Mouse (Mus musculus): ENCODE data around the gene Egln2. TPM values are rescaled to one million over a fixed set of nuclear protein-coding genes. Genes with fewer than 3 reads are reported as not detected.

Egln2 gene
- polyA plus RNA-seq, 1 experiment from 2014 or later = 66.1 TPM

- peaks cover 11% of the 10 kb centered on the region for H3K4me1 ChIP-seq (ENCODE audit: control insufficient read depth, insufficient read depth, low read length)
- peak within 1 kb of the TSS; percentile 73 for H3K9ac ChIP-seq (ENCODE audit: low read depth, low read length)
- no peaks in the 10 kb centered on the region for H3K27me3 ChIP-seq (replicated peaks; ENCODE audit: control insufficient read depth, insufficient read depth, low read length)
- under 1% methylated on average over 53 of the region's 53 CpGs for WGBS
- H3K4me3 ChIP-seq (ENCODE audit: low read length) = peak within 1 kb of the TSS; percentile 88
- peak within 1 kb of the TSS; percentile 61 for H3K4me2 ChIP-seq (ENCODE audit: low read depth, low read length)
- H3K9me3 ChIP-seq (ENCODE audit: control insufficient read depth, low read length) = no peaks in the 10 kb centered on the region
- ATAC-seq = peak; percentile 98
- H3K36me3 ChIP-seq (ENCODE audit: control insufficient read depth, insufficient read depth, low read length) = no peaks in the 10 kb centered on the region
- peak within 1 kb of the TSS; percentile 97 for H3K27ac ChIP-seq (ENCODE audit: low read length)
These were observed 12.0 kb upstream of the Egln2 start, which contains the start of gene Rab4b for GRCm38 (mm10) chr7:27178324-27179216. Gene Rab4b (minus strand): TSS chr7:27178896.

- H3K27me3 ChIP-seq (replicated peaks; ENCODE audit: control insufficient read depth, insufficient read depth, low read length) = no peaks in the 10 kb centered on the region
- peak overlapping the region; percentile 73 for H3K9ac ChIP-seq (ENCODE audit: low read depth, low read length)
- peak overlapping the region; percentile 51 for H3K4me2 ChIP-seq (ENCODE audit: low read depth, low read length)
- peak; percentile 6; the same call in 1 of the 2 replicates for ATAC-seq
- H3K36me3 ChIP-seq (ENCODE audit: control insufficient read depth, insufficient read depth, low read length) = peaks cover 2% of the 10 kb centered on the region; the same call in 1 of the 2 replicates
- H3K9me3 ChIP-seq (ENCODE audit: control insufficient read depth, low read length) = no peaks in the 10 kb centered on the region
- peak overlapping the region; percentile 97 for H3K27ac ChIP-seq (ENCODE audit: low read length)
- WGBS = 18% methylated on average over 4 of the region's 4 CpGs
- peaks cover 11% of the 10 kb centered on the region for H3K4me1 ChIP-seq (ENCODE audit: control insufficient read depth, insufficient read depth, low read length)
- H3K4me3 ChIP-seq (ENCODE audit: low read length) = peak overlapping the region; percentile 88
These were observed 11.3 kb upstream of the Egln2 start for GRCm38 (mm10) chr7:27177942-27178323.

- Histone ChIP-seq H3K4me1 (ENCODE audit: control insufficient read depth, insufficient read depth, low read length) (peaks cover 5% of the 10 kb centered on the region), H3K27ac (ENCODE audit: low read length) (no peak overlapping the region), H3K36me3 (ENCODE audit: control insufficient read depth, insufficient read depth, low read length) (peaks cover 6% of the 10 kb centered on the region; the same call in 1 of the 2 replicates), H3K4me3 (ENCODE audit: low read length) (no peak overlapping the region), H3K9ac (ENCODE audit: low read depth, low read length) (no peak overlapping the region), H3K9me3 (ENCODE audit: control insufficient read depth, low read length) (no peaks in the 10 kb centered on the region), H3K4me2 (ENCODE audit: low read depth, low read length) (no peak overlapping the region), H3K27me3 (replicated peaks; ENCODE audit: control insufficient read depth, insufficient read depth, low read length) (no peaks in the 10 kb centered on the region)
- ATAC-seq = no peak
- 89% methylated on average over 7 of the region's 7 CpGs for WGBS
These were observed 8.3 kb upstream of the Egln2 start for GRCm38 (mm10) chr7:27174896-27175295.

GRCm38 (mm10) chr7:27174496-27174895 lies 7.9 kb upstream of the Egln2 start:
- 95% methylated on average over 15 of the region's 15 CpGs for WGBS
- no peak overlapping the region for H3K27ac ChIP-seq (ENCODE audit: low read length)
- H3K27me3 ChIP-seq (replicated peaks; ENCODE audit: control insufficient read depth, insufficient read depth, low read length) = no peaks in the 10 kb centered on the region
- peaks cover 6% of the 10 kb centered on the region; the same call in 1 of the 2 replicates for H3K36me3 ChIP-seq (ENCODE audit: control insufficient read depth, insufficient read depth, low read length)
- H3K9ac ChIP-seq (ENCODE audit: low read depth, low read length) = no peak overlapping the region
- H3K4me2 ChIP-seq (ENCODE audit: low read depth, low read length) = no peak overlapping the region
- ATAC-seq = no peak
- peaks cover 2% of the 10 kb centered on the region; the same call in 1 of the 2 replicates for H3K4me1 ChIP-seq (ENCODE audit: control insufficient read depth, insufficient read depth, low read length)
- no peaks in the 10 kb centered on the region for H3K9me3 ChIP-seq (ENCODE audit: control insufficient read depth, low read length)
- no peak overlapping the region for H3K4me3 ChIP-seq (ENCODE audit: low read length)

GRCm38 (mm10) chr7:27170981-27171380 lies 4.4 kb upstream of the Egln2 start:
- no peak for ATAC-seq
- H3K4me2 ChIP-seq (ENCODE audit: low read depth, low read length) = no peak overlapping the region
- H3K4me3 ChIP-seq (ENCODE audit: low read length) = no peak overlapping the region
- H3K27me3 ChIP-seq (replicated peaks; ENCODE audit: control insufficient read depth, insufficient read depth, low read length) = no peaks in the 10 kb centered on the region
- H3K36me3 ChIP-seq (ENCODE audit: control insufficient read depth, insufficient read depth, low read length) = peaks cover 6% of the 10 kb centered on the region; the same call in 1 of the 2 replicates
- no peak overlapping the region for H3K9ac ChIP-seq (ENCODE audit: low read depth, low read length)
- 92% methylated on average over 3 of the region's 3 CpGs for whole genome bisulfite sequencing
- no peak overlapping the region for H3K27ac ChIP-seq (ENCODE audit: low read length)
- H3K4me1 ChIP-seq (ENCODE audit: control insufficient read depth, insufficient read depth, low read length) = no peaks in the 10 kb centered on the region; the same call in 1 of the 2 replicates
- H3K9me3 ChIP-seq (ENCODE audit: control insufficient read depth, low read length) = no peaks in the 10 kb centered on the region

- peaks cover 23% of the 10 kb centered on the region for H3K4me1 ChIP-seq (ENCODE audit: control insufficient read depth, insufficient read depth, low read length)
- H3K27me3 ChIP-seq (replicated peaks; ENCODE audit: control insufficient read depth, insufficient read depth, low read length) = no peaks in the 10 kb centered on the region
- peaks cover 9% of the 10 kb centered on the region; the same call in 1 of the 2 replicates for H3K36me3 ChIP-seq (ENCODE audit: control insufficient read depth, insufficient read depth, low read length)
- no peaks in the 10 kb centered on the region for H3K9me3 ChIP-seq (ENCODE audit: control insufficient read depth, low read length)
- no peak overlapping the region for H3K4me3 ChIP-seq (ENCODE audit: low read length)
- no peak for ATAC-seq
- H3K9ac ChIP-seq (ENCODE audit: low read depth, low read length) = no peak overlapping the region; the same call in 1 of the 2 replicates
- 81% methylated on average over 5 of the region's 5 CpGs for WGBS
- no peak overlapping the region for H3K27ac ChIP-seq (ENCODE audit: low read length)
- H3K4me2 ChIP-seq (ENCODE audit: low read depth, low read length) = no peak overlapping the region
These were observed 1.8 kb upstream of the Egln2 start for GRCm38 (mm10) chr7:27168371-27168770.

GRCm38 (mm10) chr7:27167475-27168094 lies 983 bp upstream of the Egln2 start:
- 74% methylated on average over 11 of the region's 11 CpGs for WGBS
- Histone ChIP-seq H3K9me3 (ENCODE audit: control insufficient read depth, low read length) (no peaks in the 10 kb centered on the region), H3K4me1 (ENCODE audit: control insufficient read depth, insufficient read depth, low read length) (peaks cover 31% of the 10 kb centered on the region), H3K4me3 (ENCODE audit: low read length) (peak overlapping the region; percentile 76), H3K27ac (ENCODE audit: low read length) (peak overlapping the region; percentile 98), H3K9ac (ENCODE audit: low read depth, low read length) (peak overlapping the region; percentile 89), H3K36me3 (ENCODE audit: control insufficient read depth, insufficient read depth, low read length) (peaks cover 4% of the 10 kb centered on the region; the same call in 1 of the 2 replicates), H3K27me3 (replicated peaks; ENCODE audit: control insufficient read depth, insufficient read depth, low read length) (no peaks in the 10 kb centered on the region), H3K4me2 (ENCODE audit: low read depth, low read length) (peak overlapping the region; percentile 85)
- ATAC-seq = peak; percentile 0; the same call in 1 of the 2 replicates

- peak overlapping the region; percentile 76 for H3K4me3 ChIP-seq (ENCODE audit: low read length)
- under 1% methylated on average over 37 of the region's 43 CpGs for WGBS
- peak overlapping the region; percentile 85 for H3K4me2 ChIP-seq (ENCODE audit: low read depth, low read length)
- H3K27me3 ChIP-seq (replicated peaks; ENCODE audit: control insufficient read depth, insufficient read depth, low read length) = no peaks in the 10 kb centered on the region
- peak overlapping the region; percentile 89 for H3K9ac ChIP-seq (ENCODE audit: low read depth, low read length)
- ATAC-seq = peak; percentile 87
- H3K9me3 ChIP-seq (ENCODE audit: control insufficient read depth, low read length) = no peaks in the 10 kb centered on the region
- peaks cover 3% of the 10 kb centered on the region; the same call in 1 of the 2 replicates for H3K36me3 ChIP-seq (ENCODE audit: control insufficient read depth, insufficient read depth, low read length)
- peak overlapping the region; percentile 98 for H3K27ac ChIP-seq (ENCODE audit: low read length)
- peaks cover 43% of the 10 kb centered on the region for H3K4me1 ChIP-seq (ENCODE audit: control insufficient read depth, insufficient read depth, low read length)
These were observed 381 bp downstream of the Egln2 start for GRCm38 (mm10) chr7:27166229-27166613.

- Histone ChIP-seq H3K27ac (ENCODE audit: low read length) (peak overlapping the region; percentile 98), H3K4me3 (ENCODE audit: low read length) (peak overlapping the region; percentile 76), H3K9me3 (ENCODE audit: control insufficient read depth, low read length) (no peaks in the 10 kb centered on the region), H3K27me3 (replicated peaks; ENCODE audit: control insufficient read depth, insufficient read depth, low read length) (no peaks in the 10 kb centered on the region), H3K9ac (ENCODE audit: low read depth, low read length) (peak overlapping the region; percentile 89), H3K36me3 (ENCODE audit: control insufficient read depth, insufficient read depth, low read length) (peaks cover 3% of the 10 kb centered on the region; the same call in 1 of the 2 replicates), H3K4me1 (ENCODE audit: control insufficient read depth, insufficient read depth, low read length) (peaks cover 49% of the 10 kb centered on the region), H3K4me2 (ENCODE audit: low read depth, low read length) (peak overlapping the region; percentile 85)
- WGBS = 1% methylated on average over 8 of the region's 8 CpGs
- peak; percentile 2 for ATAC-seq
These were observed 906 bp downstream of the Egln2 start for GRCm38 (mm10) chr7:27165696-27166095.

Measured in intestine, embryonic 16.5 days (tissue).